In genomic region chr12:75841183-75841582, GRCm38 (mm10) we compare ENCODE assay signal across 19 mouse cellular contexts.
"Had no signal": no experiment of that assay in that cellular context is flagged by ENCODE, and none has a peak within 500 bp of the region (broad histone marks: within the 10 kb centered on the region; RNA-seq: fewer than 3 reads in every experiment).

No protein-coding gene starts in this region.

- H3K27ac ChIP-seq: midbrain, embryonic 10.5 days; midbrain, embryonic 12.5 days; neural tube, embryonic 13.5 days; neural tube, embryonic 15.5 days had no signal

- DNase-seq: lung, adult 18-20 months; lung, embryonic 14.5 days; lung, postnatal 10 days; lung, postnatal 4 days; midbrain, embryonic 14.5 days; retina, postnatal 1 day; right cerebral cortex, adult 18-20 months; right cerebral cortex, postnatal 25 days; right cerebral cortex, postnatal 4 days; spleen, adult 18-20 months; thymus, adult 18-20 months; thymus, postnatal 14 days; thymus, postnatal 36 days had no signal

- H3K4me2 ChIP-seq: lung, embryonic 14.5 days; midbrain, embryonic 12.5 days; neural tube, embryonic 13.5 days; neural tube, embryonic 15.5 days had no signal

- H3K9ac ChIP-seq: lung, embryonic 14.5 days; midbrain, embryonic 12.5 days; neural tube, embryonic 13.5 days; neural tube, embryonic 15.5 days had no signal

- H3K36me3 ChIP-seq: midbrain, embryonic 12.5 days; neural tube, embryonic 13.5 days; neural tube, embryonic 15.5 days had no signal

- H3K27me3 ChIP-seq: midbrain, embryonic 12.5 days; neural tube, embryonic 13.5 days; neural tube, embryonic 15.5 days had no signal

- H3K4me3 ChIP-seq: midbrain, embryonic 10.5 days; midbrain, embryonic 12.5 days; myocyte; neural tube, embryonic 13.5 days; neural tube, embryonic 15.5 days had no signal

- ATAC-seq: midbrain, embryonic 16.5 days had no signal

- H3K9me3 ChIP-seq: midbrain, embryonic 10.5 days; midbrain, embryonic 12.5 days; neural tube, embryonic 13.5 days; neural tube, embryonic 15.5 days had no signal
